Mouse (Mus musculus): Measurements from ENCODE around the gene Stard3. TPM values are rescaled to one million over a fixed set of nuclear protein-coding genes. Genes with fewer than 3 reads are reported as not detected.
A peak's percentile ranks its signal among the peaks of the same experiment; 100 is the strongest.

Gene Stard3
- total RNA-seq, 4 experiments from 2014 or later = 12.0 to 18.2 (median 13.9) TPM

DNA sequence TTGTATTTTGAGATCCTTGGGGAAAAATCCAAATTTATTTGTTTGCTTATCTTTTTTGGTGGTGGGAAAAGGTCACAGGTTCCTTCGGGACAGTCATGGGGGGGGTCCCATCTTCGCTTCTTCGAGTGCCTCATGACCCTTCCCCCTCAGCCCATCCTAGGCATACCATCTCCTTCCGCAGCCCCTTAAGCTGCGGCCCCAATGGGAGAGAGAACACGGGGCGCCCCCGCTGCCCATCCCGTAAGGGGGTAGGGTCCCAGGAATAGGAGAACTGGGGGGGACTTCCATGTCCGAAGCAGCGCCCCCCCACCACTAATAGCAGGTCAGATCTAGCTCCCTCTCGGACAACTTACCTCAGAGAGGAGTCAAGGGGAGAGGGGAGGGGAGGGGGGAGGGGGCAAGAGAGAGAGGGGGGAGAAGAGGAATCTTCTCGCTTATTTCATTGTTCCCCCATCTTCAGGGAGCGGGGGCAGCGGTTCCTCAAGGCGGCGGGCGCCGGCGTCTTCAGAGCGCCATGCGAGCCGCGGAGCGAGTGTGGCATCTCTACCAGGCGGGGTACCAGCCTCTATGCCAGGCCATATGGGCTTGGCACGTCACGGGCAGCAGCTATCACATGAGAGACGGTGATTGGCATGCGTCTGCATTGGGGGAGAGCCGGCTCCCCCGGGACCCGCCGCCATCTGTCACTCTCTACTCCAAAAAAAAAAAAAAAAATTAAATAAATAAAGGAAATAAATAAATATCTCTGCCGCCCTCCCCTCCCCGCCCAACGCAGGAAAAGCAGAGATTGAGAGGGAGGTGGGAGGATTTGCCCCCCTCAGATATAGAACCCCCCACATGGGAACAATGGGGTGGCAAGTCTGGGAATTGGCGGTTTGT lies 28.8 kb upstream of the Stard3 start, which contains the start of gene Neurod2:
Neurod2 (minus strand) TSS at position 568 of the 879 bp plus-strand sequence.
- DNase-seq (ENCODE audit: low spot score in 2 of 2) = no peak

DNA sequence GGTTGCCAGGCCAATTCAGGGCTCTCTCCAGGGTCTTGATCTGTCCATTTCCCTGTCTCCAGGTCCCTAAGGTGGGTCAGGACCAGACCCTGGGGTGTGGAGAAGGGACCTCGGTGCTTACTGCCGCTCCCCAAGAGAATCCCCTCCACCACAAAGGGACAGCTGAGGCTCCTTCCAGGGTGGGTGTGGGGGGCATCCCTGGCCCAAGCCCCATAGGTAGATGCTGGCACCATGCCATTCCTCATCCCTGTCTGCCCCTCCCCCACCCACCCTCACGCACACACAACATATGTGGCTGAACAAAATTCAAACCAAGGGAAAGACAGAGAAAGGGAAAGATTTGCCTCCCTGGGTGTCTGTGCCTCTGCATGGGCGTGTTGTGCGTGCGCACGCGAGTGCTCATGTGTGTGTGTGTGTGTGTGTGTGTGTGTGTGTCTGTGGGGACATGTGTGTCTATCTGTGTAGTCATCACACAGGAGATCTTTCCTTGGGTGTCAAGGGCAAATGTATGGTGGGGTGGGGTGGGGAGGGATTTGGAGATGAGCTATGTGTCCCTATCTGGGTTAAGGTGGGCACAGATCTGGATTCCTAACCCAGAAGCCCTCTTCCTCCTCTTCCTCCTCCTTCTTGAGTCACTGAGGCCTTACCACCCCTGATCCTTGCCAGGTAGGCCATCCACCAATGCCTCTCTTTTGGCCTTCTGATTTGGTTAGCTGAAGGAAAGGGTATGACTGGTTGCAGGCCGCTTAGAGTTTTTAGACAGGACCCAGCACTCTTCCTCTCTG lies 28.0 kb upstream of the Stard3 start:
- DNase-seq (ENCODE audit: low spot score in 2 of 2) = no peak

DNA sequence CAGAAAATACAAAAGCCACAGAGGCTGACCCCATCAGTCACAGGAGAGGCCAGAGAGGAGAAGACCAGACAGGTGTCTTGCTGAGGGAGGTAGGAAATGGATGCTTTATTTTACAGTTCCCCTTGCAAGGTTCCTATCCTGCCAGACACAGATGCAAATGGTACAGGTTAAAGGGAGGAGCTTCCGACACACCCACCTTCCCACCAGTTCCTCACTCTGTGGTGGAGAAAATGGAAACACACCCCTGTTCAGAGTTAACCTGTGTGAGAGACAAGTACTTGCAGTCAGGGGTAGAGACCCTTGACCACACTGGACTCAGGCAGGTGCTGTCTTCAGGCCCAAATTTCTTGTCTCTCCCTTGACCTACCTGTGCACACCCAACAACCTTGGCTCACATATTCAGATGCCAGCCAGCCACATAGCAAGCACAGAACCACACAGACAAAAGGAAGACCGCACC lies 27.4 kb upstream of the Stard3 start:
- no peak for DNase-seq (ENCODE audit: low spot score in 2 of 2)

DNA sequence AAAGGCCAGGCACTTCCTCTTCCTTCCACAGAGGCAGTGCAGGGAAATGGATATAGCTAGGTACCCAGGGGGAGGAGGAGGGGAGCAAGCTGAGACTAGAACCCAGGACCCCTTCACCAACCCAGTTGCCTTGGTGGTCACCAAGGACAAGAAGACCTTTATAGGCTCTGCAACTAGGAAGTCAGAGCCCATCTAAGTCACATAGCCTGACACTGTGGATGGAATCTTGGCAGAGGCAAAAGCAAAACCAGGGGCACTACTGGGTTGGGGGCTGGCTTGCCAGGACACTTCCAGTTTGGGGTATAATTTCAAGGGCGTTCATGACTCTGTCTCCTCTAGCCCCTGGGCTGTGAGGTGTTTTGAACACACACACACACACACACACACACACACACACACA lies 26.8 kb upstream of the Stard3 start:
- no peak for DNase-seq (ENCODE audit: low spot score in 2 of 2)

DNA sequence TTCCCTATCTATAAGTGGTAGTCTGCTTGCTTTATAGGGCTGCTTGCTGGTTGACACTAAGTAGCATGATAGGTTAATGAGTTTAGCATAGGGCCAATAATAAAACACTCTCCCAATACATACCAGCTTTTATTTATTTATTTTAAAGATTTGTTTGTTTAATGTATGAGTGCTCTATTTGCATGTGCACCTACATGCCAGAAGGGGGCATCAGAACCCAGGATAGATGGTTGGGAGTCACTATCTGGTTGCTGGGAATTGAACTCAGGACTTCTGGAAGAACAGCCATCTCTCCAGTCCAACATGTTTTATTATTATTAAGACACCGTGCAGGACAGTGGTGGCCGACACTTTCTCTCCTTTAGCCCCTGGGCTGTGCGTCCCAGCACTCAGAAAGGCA lies 26.0 kb upstream of the Stard3 start:
- no peak for DNase-seq (ENCODE audit: low spot score in 2 of 2)

DNA sequence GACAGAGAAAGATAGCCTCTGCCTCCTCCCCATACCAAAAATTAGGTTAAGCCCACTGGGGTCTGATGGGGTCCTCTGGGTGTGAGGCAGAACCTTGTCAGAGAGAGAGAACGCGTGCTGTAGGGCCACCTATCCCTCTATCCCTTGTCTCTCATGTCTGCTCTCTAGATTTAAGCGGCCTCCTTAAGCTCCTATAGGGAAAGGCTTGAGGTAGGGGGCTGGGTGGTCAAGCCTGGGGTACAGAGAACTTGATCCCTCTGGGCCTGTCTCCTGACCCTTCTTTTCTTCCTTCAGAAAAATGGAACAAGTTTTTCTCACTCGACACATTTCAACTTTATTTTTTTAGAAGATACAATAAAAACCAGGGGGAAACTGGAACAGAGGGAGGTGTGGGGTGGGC lies 25.3 kb upstream of the Stard3 start:
- no peak for DNase-seq (ENCODE audit: low spot score in 2 of 2)

DNA sequence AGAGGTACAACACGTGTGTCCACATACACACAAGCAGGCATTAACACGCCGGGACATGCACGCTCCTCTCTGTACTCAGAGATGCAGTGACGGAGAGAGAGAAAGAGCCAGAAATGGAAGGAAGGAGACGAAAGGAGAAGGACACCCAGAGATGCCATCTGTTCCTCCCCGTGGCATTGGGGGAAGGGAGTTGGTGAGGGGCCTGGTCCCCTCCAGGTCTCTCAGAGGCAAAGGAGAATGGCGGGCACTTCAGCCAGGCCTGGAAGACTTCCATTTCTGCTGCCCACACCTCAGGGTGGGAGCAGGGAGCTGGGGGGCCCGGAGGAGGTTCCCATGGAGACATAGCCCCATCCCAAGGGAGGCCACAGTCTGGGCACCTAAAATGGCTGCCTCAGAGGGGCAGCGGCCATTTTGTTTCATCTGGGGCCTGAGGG lies 24.9 kb upstream of the Stard3 start:
- no peak for DNase-seq (ENCODE audit: low spot score in 2 of 2)

DNA sequence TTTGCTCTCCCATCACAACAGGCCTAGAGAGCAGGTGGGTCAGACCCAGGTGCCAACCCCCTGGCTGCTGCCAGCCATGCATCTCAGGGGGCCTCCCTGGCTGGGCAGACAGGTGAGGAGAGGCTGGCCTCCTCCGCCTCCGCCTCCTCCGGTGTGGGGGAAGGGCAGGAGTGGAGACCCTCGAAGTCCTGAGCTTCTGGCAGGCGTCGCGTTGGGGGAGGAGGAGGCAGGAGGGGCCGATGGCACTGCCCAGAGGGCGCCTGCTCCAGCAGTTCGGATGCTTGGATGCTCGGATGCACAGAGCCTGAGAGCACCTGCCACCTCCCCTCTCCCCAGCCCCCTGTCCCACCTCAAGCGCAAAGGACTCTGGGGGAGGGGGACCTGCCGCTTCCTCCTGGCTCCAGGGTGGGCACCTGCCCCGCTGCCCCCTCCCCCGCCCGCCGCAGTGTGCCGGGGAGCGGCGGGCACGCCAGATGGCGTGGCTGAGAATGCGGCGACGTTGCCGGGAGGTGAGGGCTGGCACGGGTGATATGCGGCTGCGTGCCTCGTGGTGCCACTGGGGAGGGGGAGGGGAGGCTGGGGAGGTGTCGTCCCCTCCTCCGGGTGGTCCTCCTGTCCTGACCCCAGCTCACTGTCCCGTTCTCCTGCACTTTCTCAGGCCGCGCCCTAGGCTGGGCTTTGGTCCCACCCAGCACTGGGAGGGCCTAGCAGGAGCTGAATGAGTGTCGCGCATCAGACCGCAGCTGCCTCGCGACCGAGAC lies 24.0 kb upstream of the Stard3 start:
- DNase-seq (ENCODE audit: low spot score in 2 of 2) = no peak

DNA sequence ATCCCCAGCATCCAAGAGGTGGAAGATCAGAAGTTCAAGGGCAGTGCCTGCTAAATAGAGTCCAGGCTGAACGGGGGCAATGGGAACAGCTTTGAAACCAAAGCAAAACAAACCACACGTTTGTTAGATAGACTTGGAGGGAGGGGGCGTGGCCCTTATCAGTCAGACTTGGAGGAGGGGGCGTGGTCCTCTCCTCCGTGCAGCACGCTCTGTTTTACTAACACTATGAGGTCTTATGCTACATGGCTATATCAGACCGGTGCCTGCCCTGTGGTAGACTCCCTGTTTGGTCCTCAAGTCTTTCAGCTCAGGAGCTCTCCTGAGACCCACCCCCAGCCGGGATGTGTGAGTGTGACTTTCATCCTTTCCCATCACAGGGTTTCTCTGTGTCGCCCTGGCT lies 22.9 kb upstream of the Stard3 start:
- no peak for DNase-seq (ENCODE audit: low spot score in 2 of 2)

DNA sequence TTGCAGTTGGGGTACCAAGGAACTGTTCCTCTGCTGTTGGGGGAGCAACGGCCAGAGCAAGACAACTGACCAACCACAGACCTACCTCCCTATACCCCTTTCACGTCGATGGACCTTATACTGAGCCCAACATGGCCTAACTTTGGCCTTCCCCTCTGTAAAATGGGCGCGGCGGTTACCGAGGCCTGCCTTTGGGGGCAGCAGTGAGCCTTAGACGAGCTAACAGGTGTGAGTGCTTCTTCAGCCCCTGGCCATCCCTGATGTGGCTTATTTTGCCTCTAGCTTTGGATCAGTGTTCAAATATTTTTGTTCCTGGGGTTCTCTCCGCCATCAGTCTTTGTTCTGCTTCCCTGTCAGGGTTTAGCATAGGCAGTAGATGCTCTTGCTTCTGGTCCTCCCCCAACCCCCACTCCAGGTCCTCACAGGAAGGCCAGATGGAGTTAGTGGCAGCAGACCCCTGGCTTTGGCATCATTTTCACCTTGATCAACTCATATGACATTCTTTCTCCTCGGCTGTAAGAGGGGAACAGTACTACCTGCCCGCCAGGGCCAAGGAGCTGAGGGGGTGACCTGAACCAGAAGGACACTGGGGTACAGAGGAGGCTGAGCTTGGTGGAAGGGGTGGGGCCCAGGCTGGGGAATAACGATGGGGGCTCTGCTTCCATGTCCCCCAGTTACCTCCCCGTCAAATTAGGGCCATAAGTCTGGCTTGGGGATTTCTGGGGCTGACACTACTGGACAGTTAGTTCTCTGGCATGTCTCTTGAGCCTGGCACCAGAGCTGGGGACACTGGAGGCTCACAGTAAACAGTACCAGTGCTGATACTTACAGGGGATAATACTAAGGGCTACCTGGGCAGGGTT lies 21.7 kb upstream of the Stard3 start:
- DNase-seq (ENCODE audit: low spot score in 2 of 2) = no peak

DNA sequence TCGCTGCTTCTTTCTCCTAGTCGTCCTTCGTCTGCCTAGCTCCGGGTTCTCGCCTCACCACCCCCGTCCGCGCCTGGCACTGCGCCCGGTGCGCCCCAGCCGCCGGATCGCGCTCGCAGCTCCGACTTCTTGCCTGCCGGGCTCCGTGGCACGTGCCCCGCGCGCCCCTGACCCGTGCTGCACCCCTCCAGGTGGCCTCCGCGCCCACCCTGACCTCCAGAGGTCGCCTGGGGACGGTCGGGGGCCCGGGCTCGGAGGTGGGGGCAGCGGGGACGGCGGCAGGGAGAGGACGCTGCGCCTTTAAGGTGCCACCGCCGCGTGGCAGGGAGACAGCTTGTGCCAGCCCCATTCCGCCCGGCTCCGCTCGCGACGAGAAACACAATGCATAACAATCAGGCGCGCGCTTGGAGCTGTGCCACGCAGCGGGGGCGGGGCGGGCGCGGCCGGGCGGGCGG lies 19.6 kb upstream of the Stard3 start:
- DNase-seq (ENCODE audit: low spot score in 2 of 2) = no peak

DNA sequence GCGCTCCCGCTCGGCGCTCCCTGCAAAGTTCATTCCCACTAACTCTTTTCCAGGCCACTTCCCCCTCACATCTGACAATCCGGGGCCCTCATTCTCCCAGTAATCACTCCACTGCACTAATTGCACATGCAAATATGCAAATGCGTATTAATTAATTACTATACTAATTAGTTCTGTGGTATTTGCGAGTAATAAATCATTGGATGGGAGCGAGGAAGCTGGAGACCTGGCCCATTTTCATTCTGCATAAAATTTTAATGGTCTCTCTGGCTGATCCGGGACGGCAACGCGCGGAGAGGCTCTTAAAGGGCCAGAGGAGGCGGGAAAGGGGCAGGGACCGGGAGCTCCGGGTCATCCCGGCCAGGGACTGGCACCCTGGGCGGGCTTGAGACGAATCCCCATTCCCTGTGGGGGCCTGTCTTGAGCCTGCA lies 19.1 kb upstream of the Stard3 start:
- DNase-seq (ENCODE audit: low spot score in 2 of 2) = no peak

DNA sequence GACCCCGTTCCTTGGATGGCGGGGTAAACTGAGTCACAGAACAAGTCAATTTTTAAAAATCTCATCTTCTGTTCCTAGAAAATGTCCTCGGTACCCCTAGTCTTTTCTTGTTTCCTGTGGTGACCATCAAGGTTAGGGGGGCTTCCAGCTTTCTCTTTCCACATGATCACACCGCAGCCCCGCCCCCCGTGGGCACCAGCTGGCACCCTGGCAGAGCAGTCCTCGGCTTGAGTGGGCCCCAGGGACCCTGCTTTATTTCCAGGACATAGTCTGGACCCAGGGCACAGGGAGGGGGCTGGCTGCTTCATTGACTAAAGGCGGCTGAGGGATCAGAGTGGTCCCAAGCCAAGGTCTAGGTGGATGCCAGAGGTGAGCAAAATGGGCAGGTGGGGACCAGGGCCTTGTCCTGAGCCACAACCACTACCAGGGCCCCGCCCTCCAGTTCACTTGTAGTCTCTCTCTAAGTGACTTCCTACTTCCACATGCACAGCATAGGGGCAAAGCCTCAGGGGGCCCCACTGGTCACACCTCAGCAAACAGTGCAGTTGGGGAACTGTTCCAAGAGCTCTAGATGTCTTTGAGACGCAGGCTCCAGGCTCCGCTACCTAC lies 18.4 kb upstream of the Stard3 start:
- no peak for DNase-seq (ENCODE audit: low spot score in 2 of 2)

DNA sequence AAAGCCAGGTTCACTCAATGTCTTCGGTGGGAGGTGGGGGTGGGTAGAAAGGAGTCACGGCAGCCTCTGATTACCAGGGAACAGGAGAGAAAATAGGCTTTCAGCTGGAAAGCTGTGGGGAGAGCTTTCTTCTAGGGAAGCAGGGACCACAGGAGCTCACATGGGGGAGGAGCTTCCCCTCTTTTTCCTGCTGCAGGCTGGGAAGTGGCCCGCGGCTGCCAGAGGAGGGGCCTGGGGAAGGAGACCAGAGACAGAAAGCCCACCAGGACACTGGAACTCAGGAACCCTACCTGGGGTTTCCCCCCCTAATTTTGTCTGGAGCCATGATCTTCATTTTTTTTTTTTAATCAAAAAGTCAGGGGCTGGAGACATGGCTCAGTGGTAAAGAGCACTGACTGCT lies 17.6 kb upstream of the Stard3 start:
- DNase-seq (ENCODE audit: low spot score in 2 of 2) = no peak

DNA sequence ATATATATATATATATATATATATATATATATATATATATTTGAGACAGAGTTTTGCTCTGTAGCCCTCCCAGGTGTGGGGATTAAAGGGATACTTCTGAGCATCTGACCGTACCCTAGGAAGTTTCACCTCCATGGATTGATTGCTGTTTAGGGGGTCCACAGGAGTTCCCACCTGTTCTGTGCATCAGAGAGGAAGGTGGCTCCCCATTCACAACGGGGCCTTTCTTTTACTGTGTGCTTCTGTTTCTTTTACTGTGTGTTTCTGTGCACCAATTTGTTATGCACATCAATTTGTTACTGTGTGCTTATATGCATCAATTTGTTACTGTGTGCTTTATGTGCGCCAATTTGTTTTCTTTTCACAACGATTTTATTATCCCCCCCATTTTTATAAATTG lies 17.0 kb upstream of the Stard3 start:
- no peak for DNase-seq (ENCODE audit: low spot score in 2 of 2)

DNA sequence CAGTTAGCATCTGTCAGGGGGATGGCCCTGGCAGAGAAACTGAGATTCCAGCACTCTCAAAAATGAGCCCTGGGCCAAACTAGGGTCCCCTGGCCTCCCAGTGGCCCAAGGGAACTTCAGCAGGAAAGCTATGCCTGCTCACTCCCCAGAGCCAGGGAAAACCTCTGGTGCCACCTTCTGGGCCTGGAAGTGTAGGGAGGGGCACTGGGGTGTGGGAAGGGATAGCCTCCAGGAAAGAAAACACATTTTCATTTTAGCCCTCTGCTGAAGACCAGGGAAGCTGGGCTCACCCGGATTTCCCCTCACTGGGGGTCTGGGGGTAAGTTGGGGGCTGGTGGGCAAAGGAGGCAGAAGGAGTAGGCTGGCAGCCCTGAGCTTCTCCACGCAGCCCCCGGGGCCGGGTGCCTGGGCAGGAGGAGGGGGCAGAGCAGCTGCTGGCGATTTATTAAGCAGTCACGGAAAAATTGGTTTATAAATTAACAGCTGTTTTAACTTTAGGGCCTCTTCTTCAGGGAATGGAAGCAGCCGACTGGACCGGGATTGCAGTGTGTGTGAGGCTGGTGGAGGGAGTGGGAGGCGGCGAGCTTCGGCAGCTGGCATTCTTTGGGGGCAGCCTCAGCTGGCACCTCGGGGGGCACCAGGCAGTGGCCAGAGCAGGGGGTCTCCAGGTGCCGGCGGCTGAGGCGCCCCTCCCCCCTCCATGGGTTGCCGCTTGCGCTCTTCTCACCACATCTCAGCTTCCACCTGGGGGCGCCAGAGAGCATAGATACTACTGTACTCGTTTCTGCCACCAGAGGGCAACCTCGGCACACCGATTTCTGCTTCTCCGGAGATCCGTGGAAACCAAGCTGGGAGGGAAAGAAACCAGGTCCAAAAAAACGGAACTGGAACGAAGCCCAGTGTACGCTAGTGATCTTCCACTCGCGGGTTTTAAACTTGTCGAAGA lies 15.9 kb upstream of the Stard3 start:
- DNase-seq (ENCODE audit: low spot score in 2 of 2) = peak; percentile 89 to 92

DNA sequence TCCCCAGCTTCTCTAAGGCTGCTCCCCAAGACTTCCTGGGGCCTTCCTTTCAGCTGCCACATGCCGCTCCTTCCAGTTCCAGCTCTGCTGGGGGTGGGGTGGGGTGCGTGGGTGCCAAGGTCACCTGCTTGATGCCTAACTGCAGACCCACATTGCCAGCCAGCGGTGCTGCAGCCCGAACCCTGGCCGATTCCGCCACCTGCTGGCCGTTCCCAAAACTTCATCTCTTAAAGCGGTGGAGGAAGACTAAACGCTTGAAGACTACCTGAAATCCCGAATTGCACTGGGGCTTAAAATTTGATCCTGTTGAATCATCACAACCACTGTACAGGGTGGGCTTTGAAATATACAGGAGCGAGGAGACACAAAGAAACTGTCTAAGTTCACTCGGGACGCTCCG lies 12.9 kb upstream of the Stard3 start:
- peak in 1 of 2 experiments; percentile 49 for DNase-seq (ENCODE audit: low spot score in 2 of 2)

DNA sequence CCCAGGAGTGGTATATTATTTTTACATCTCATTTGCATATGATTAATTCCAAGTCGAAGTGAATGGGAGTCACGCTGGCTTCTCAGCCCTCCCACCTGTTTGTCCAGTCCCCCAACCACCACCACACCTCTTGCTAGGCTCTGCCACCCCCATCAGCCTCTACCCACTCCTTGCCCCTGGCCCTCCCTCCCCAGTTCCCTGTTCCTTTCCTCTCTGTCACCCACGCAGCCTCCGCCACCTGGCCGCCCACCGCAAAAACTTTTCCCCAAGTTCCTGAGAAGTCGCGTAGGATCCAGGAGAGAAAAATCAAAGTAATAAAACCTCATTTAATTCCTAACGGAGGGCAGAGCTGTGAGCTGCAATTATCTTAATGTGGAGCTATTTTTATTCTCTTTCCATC lies 12.0 kb upstream of the Stard3 start:
- DNase-seq (ENCODE audit: low spot score in 2 of 2) = no peak
